In genomic region chr4:49023221-49023620, GRCm38 (mm10) we compare ENCODE assay signal across 21 mouse cellular contexts. TPM values are rescaled to one million over a fixed set of nuclear protein-coding genes. Genes with fewer than 3 reads are reported as not detected.
"Had no signal": no experiment of that assay in that cellular context is flagged by ENCODE, and none has a peak within 500 bp of the region (broad histone marks: within the 10 kb centered on the region; RNA-seq: fewer than 3 reads in every experiment).

No protein-coding gene starts in this region.

- H3K4me3 ChIP-seq: midbrain, embryonic 10.5 days; midbrain, embryonic 12.5 days; myocyte; neural tube, embryonic 13.5 days; neural tube, embryonic 15.5 days had no signal

- H3K4me1 ChIP-seq: midbrain, embryonic 10.5 days; midbrain, embryonic 12.5 days; neural tube, embryonic 13.5 days; neural tube, embryonic 15.5 days had no signal

- H3K27me3 ChIP-seq: midbrain, embryonic 12.5 days; neural tube, embryonic 13.5 days; neural tube, embryonic 15.5 days had no signal

- ATAC-seq: midbrain, embryonic 16.5 days had no signal

- H3K9me3 ChIP-seq: midbrain, embryonic 10.5 days; midbrain, embryonic 12.5 days; neural tube, embryonic 13.5 days; neural tube, embryonic 15.5 days had no signal

- H3K27ac ChIP-seq: midbrain, embryonic 10.5 days; midbrain, embryonic 12.5 days; neural tube, embryonic 13.5 days; neural tube, embryonic 15.5 days had no signal

- H3K4me2 ChIP-seq: lung, embryonic 14.5 days; midbrain, embryonic 12.5 days; neural tube, embryonic 13.5 days; neural tube, embryonic 15.5 days had no signal

- H3K9ac ChIP-seq: lung, embryonic 14.5 days; midbrain, embryonic 12.5 days; neural tube, embryonic 13.5 days; neural tube, embryonic 15.5 days had no signal

- DNase-seq: lung, adult 18-20 months; lung, embryonic 14.5 days; lung, postnatal 10 days; lung, postnatal 4 days; midbrain, embryonic 14.5 days; retina, postnatal 1 day; right cerebral cortex, adult 18-20 months; right cerebral cortex, postnatal 25 days; right cerebral cortex, postnatal 4 days; spleen, adult 18-20 months; thymus, adult 2 months; thymus, postnatal 25 days had no signal

- H3K36me3 ChIP-seq: midbrain, embryonic 10.5 days; midbrain, embryonic 12.5 days; neural tube, embryonic 13.5 days; neural tube, embryonic 15.5 days had no signal

RNA-seq across cellular contexts. Expression of gene Plppr1, which starts 35.9 kb away (rescaled TPM):
- total RNA-seq: megakaryocyte, adult 5-6 weeks; megakaryocyte-erythroid progenitor cell, adult 5-6 weeks had no signal
- polyA plus RNA-seq: myocyte; testis, adult 2 months had no signal
